Mouse (Mus musculus): ENCODE measurements around the gene Sned1. TPM values are rescaled to one million over a fixed set of nuclear protein-coding genes. Genes with fewer than 3 reads are reported as not detected.

Sned1 gene
- polyA plus RNA-seq, 1 experiment: 4.8 TPM

DNA sequence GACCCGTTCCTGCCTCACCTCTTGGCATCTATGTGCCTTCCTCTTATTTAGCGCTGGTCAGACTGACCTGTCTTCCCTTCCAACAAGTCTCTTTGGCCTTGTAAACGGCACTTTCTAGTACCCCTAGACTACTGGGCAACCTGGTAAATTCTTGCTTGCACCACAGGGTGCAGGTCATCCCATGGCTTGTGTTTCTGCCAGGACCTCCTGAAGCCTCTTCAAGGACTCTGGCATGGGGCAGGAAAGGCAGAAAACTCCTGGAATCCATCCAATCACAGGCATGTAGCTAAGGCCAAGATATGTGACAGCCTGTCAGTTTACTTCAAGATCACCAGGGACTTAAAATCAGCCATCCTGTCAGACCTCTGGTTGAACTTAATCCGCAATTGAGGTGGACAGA is 6.0 kb upstream of the Sned1 start:
- no peaks in the 10 kb centered on the region for H3K36me3 ChIP-seq (ENCODE audit: control insufficient read depth, insufficient read depth, low read length)
- no peaks in the 10 kb centered on the region for H3K27me3 ChIP-seq (ENCODE audit: control insufficient read depth, insufficient read depth, low read length)
- no peak overlapping the region for H3K27ac ChIP-seq (ENCODE audit: control insufficient read depth, insufficient read depth, low read depth, low read length)
- H3K4me1 ChIP-seq (ENCODE audit: control insufficient read depth, insufficient read depth, low read length): peaks cover 8% of the 10 kb centered on the region; the same call in 1 of the 2 replicates
- no peak overlapping the region for H3K4me3 ChIP-seq (ENCODE audit: control insufficient read depth, low read depth, low read length)
- TF ChIP-seq CTCF (IDR thresholded peaks at IDR 0.05; ENCODE audit: control insufficient read depth, insufficient read depth, insufficient replicate concordance, low read depth, low read length) (no peak), POLR2A (IDR thresholded peaks at IDR 0.05; ENCODE audit: control insufficient read depth, low read depth, low read length) (no peak)

GRCm38 (mm10) chr1:93236545-93236924 is 894 bp downstream of the Sned1 start:
- Histone ChIP-seq H3K4me1 (ENCODE audit: control insufficient read depth, insufficient read depth, low read length) (peaks cover 10% of the 10 kb centered on the region), H3K4me3 (ENCODE audit: control insufficient read depth, low read depth, low read length) (peak overlapping the region; percentile 84)

DNA sequence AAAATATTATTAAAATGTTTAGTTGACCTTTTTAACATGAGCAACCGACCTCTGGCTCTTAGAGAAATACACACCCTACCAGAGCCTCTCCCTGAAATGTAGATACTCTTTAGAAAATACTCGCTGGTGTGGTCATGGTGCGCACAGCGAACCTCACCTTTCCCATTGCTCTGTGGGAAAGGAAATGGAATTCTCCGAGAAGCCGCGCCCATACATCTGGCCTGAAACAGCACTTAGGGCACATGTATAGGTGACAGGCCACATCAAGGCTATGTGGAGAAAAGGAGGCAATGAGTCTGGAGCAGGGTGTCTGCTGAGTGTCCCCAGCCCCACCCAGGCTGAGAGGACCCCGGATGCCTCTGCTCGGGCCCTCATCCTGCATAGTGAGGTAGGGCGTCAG is 2.0 kb downstream of the Sned1 start:
- Histone ChIP-seq H3K27me3 (ENCODE audit: control insufficient read depth, insufficient read depth, low read length) (no peaks in the 10 kb centered on the region), H3K4me3 (ENCODE audit: control insufficient read depth, low read depth, low read length) (no peak overlapping the region), H3K27ac (ENCODE audit: control insufficient read depth, insufficient read depth, low read depth, low read length) (no peak overlapping the region), H3K36me3 (ENCODE audit: control insufficient read depth, insufficient read depth, low read length) (no peaks in the 10 kb centered on the region), H3K4me1 (ENCODE audit: control insufficient read depth, insufficient read depth, low read length) (peaks cover 10% of the 10 kb centered on the region)
- TF ChIP-seq POLR2A (IDR thresholded peaks at IDR 0.05; ENCODE audit: control insufficient read depth, low read depth, low read length) (no peak), CTCF (IDR thresholded peaks at IDR 0.05; ENCODE audit: control insufficient read depth, insufficient read depth, insufficient replicate concordance, low read depth, low read length) (no peak)

More at GRCm38 (mm10) chr1:93236545-93236924, 894 bp downstream of the Sned1 start:
- Histone ChIP-seq H3K36me3 (ENCODE audit: control insufficient read depth, insufficient read depth, low read length) (no peaks in the 10 kb centered on the region), H3K27me3 (ENCODE audit: control insufficient read depth, insufficient read depth, low read length) (no peaks in the 10 kb centered on the region), H3K27ac (ENCODE audit: control insufficient read depth, insufficient read depth, low read depth, low read length) (0 out of 2 replicates have a peak overlapping the region, but pooled peaks have one; percentile 2)
- TF ChIP-seq CTCF (IDR thresholded peaks at IDR 0.05; ENCODE audit: control insufficient read depth, insufficient read depth, insufficient replicate concordance, low read depth, low read length): 0 out of 2 replicates have a peak, but pooled peaks have one; percentile 5
- no peak for TF ChIP-seq POLR2A (IDR thresholded peaks at IDR 0.05; ENCODE audit: control insufficient read depth, low read depth, low read length)

DNA sequence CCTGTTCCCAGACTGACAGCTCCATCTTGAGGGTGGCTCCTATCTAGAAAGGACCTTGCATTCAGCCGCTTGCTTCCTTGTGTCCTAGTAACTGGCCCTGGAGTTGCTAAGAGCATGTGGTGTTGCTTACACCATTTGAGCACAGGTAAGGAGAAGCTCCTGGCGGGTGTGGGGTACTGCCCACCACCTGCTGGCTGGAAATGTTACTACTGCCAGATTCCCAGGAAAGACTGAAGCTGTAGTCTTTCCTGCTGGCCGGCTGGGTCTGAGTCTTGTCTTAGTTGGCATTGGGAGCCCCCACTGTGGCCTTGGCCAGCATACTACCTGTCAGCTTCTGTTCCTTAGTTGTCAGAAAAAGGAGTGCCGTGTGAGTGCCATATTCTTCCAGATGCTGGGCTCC is 2.6 kb downstream of the Sned1 start:
- H3K4me1 ChIP-seq (ENCODE audit: control insufficient read depth, insufficient read depth, low read length): peaks cover 10% of the 10 kb centered on the region

DNA sequence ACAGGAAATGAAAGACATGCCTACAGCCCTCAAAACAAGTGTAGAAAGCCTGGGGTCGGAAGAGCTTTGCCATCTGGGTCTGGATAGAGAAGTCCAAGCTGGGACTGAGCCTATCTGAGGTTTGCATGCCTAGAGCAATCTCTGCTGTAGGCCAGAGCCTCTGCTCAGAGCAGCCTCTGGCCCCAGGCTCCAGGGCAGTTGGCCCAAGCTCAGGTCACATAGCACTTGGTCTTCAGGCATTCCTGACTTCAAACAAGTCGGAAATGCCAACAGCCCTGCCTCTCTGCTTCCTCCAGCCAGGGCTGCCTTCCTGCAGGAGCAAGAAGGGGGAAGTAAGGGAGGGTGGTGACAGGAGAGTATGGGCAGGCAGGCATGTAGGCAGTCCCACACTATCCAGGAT is 10.3 kb downstream of the Sned1 start:
- no peaks in the 10 kb centered on the region for H3K36me3 ChIP-seq (ENCODE audit: control insufficient read depth, insufficient read depth, low read length)
- H3K4me1 ChIP-seq (ENCODE audit: control insufficient read depth, insufficient read depth, low read length): no peaks in the 10 kb centered on the region
- no peak for TF ChIP-seq POLR2A (IDR thresholded peaks at IDR 0.05; ENCODE audit: control insufficient read depth, low read depth, low read length)
- no peak for TF ChIP-seq CTCF (IDR thresholded peaks at IDR 0.05; ENCODE audit: control insufficient read depth, insufficient read depth, insufficient replicate concordance, low read depth, low read length)
- H3K27ac ChIP-seq (ENCODE audit: control insufficient read depth, insufficient read depth, low read depth, low read length): no peak overlapping the region
- no peaks in the 10 kb centered on the region for H3K27me3 ChIP-seq (ENCODE audit: control insufficient read depth, insufficient read depth, low read length)
- H3K4me3 ChIP-seq (ENCODE audit: control insufficient read depth, low read depth, low read length): no peak overlapping the region

More for the DNA sequence above, 2.6 kb downstream of the Sned1 start:
- no peak for TF ChIP-seq POLR2A (IDR thresholded peaks at IDR 0.05; ENCODE audit: control insufficient read depth, low read depth, low read length)
- TF ChIP-seq CTCF (IDR thresholded peaks at IDR 0.05; ENCODE audit: control insufficient read depth, insufficient read depth, insufficient replicate concordance, low read depth, low read length): no peak; the same call in 1 of the 2 replicates
- no peak overlapping the region for H3K27ac ChIP-seq (ENCODE audit: control insufficient read depth, insufficient read depth, low read depth, low read length)
- H3K36me3 ChIP-seq (ENCODE audit: control insufficient read depth, insufficient read depth, low read length): no peaks in the 10 kb centered on the region
- H3K27me3 ChIP-seq (ENCODE audit: control insufficient read depth, insufficient read depth, low read length): no peaks in the 10 kb centered on the region
- no peak overlapping the region for H3K4me3 ChIP-seq (ENCODE audit: control insufficient read depth, low read depth, low read length)

- Histone ChIP-seq H3K4me1 (ENCODE audit: control insufficient read depth, insufficient read depth, low read length) (peaks cover 2% of the 10 kb centered on the region), H3K4me3 (ENCODE audit: control insufficient read depth, low read depth, low read length) (no peak overlapping the region), H3K27ac (ENCODE audit: control insufficient read depth, insufficient read depth, low read depth, low read length) (no peak overlapping the region), H3K36me3 (ENCODE audit: control insufficient read depth, insufficient read depth, low read length) (no peaks in the 10 kb centered on the region), H3K27me3 (ENCODE audit: control insufficient read depth, insufficient read depth, low read length) (no peaks in the 10 kb centered on the region)
- TF ChIP-seq CTCF (IDR thresholded peaks at IDR 0.05; ENCODE audit: control insufficient read depth, insufficient read depth, insufficient replicate concordance, low read depth, low read length): no peak
- no peak for TF ChIP-seq POLR2A (IDR thresholded peaks at IDR 0.05; ENCODE audit: control insufficient read depth, low read depth, low read length)
Measured at GRCm38 (mm10) chr1:93252586-93252985, 16.9 kb downstream of the Sned1 start.

- Histone ChIP-seq H3K27ac (ENCODE audit: control insufficient read depth, insufficient read depth, low read depth, low read length) (no peak overlapping the region), H3K36me3 (ENCODE audit: control insufficient read depth, insufficient read depth, low read length) (no peaks in the 10 kb centered on the region), H3K4me1 (ENCODE audit: control insufficient read depth, insufficient read depth, low read length) (peaks cover 2% of the 10 kb centered on the region), H3K4me3 (ENCODE audit: control insufficient read depth, low read depth, low read length) (no peak overlapping the region), H3K27me3 (ENCODE audit: control insufficient read depth, insufficient read depth, low read length) (no peaks in the 10 kb centered on the region)
- TF ChIP-seq POLR2A (IDR thresholded peaks at IDR 0.05; ENCODE audit: control insufficient read depth, low read depth, low read length): no peak
- no peak for TF ChIP-seq CTCF (IDR thresholded peaks at IDR 0.05; ENCODE audit: control insufficient read depth, insufficient read depth, insufficient replicate concordance, low read depth, low read length)
Measured at GRCm38 (mm10) chr1:93255761-93256160, 20.1 kb downstream of the Sned1 start.

- Histone ChIP-seq H3K36me3 (ENCODE audit: control insufficient read depth, insufficient read depth, low read length) (no peaks in the 10 kb centered on the region), H3K27ac (ENCODE audit: control insufficient read depth, insufficient read depth, low read depth, low read length) (no peak overlapping the region), H3K4me3 (ENCODE audit: control insufficient read depth, low read depth, low read length) (no peak overlapping the region), H3K27me3 (ENCODE audit: control insufficient read depth, insufficient read depth, low read length) (no peaks in the 10 kb centered on the region), H3K4me1 (ENCODE audit: control insufficient read depth, insufficient read depth, low read length) (no peaks in the 10 kb centered on the region; the same call in 1 of the 2 replicates)
- TF ChIP-seq POLR2A (IDR thresholded peaks at IDR 0.05; ENCODE audit: control insufficient read depth, low read depth, low read length) (no peak), CTCF (IDR thresholded peaks at IDR 0.05; ENCODE audit: control insufficient read depth, insufficient read depth, insufficient replicate concordance, low read depth, low read length) (no peak)
Measured at GRCm38 (mm10) chr1:93257560-93257959, 21.9 kb downstream of the Sned1 start.

All from testis, adult 2 months (tissue).